Mouse (Mus musculus): Measurements from ENCODE around the gene Usp15. TPM values are rescaled to one million over a fixed set of nuclear protein-coding genes. Genes with fewer than 3 reads are reported as not detected.
A peak's percentile ranks its signal among the peaks of the same experiment; 100 is the strongest.

Usp15 gene
- polyA plus RNA-seq, 1 experiment from 2014 or later = 59.2 TPM

DNA sequence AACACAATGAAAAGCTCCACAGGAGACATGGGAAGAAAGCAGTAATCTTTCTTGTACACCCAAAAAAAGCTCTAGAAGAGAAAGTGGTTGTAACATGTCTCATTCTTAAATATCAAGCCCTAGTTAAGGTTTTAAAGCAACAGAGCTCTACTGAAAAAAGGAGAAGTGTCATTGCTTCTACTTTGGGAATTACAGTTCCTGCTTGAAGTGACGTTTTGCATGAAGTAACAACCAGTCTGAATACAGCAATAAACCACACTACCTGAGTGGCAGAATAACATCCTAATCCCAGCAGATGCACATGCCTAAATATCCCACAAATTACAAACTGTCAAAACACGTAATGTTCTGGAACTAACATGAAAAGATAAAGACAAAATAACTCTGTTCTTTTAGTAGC lies 50.4 kb downstream of the Usp15 start:
- Histone ChIP-seq H3K9ac (ENCODE audit: low read depth, low read length) (no peak overlapping the region), H3K4me1 (replicated peaks; ENCODE audit: insufficient read depth, low read length) (no peaks in the 10 kb centered on the region), H3K4me3 (replicated peaks; ENCODE audit: low read depth, low read length) (no peak overlapping the region), H3K4me2 (ENCODE audit: low read length) (no peak overlapping the region), H3K9me3 (replicated peaks; ENCODE audit: low read length) (no peaks in the 10 kb centered on the region), H3K27ac (no peak overlapping the region), H3K36me3 (ENCODE audit: insufficient read depth, low read length) (0 out of 2 replicates have a peak, but pooled peaks cover 11% of the 10 kb centered on the region), H3K27me3 (ENCODE audit: insufficient read depth, low read length) (no peaks in the 10 kb centered on the region)
- DNase-seq (ENCODE audit: low spot score) (no peak), ATAC-seq (replicated peaks; ENCODE audit: low FRiP score, low read depth) (no peak)
- 74% methylated on average over 2 of the region's 2 CpGs for WGBS
- TF ChIP-seq CTCF (IDR thresholded peaks at IDR 0.05; ENCODE audit: low read depth) = no peak

DNA sequence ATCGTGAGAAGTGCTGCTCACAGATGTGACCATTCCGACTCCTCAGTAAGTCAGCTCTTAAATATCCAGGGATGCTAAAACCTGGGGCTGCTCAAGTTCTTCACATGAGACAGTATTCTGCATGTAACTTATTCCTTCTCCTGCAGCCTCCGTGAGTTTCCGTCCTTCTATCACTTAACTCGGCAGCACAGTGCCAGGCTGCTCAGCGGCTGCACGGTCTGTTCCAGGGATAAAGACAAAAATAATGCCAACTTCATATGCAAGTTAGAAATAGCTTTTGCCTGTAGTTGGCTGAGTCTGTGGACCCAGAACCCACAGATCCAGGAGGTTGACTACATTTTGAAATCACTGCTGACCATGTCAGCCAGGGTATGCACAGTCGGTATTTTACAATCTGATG lies 52.5 kb downstream of the Usp15 start:
- Histone ChIP-seq H3K4me1 (replicated peaks; ENCODE audit: insufficient read depth, low read length) (no peaks in the 10 kb centered on the region), H3K4me3 (replicated peaks; ENCODE audit: low read depth, low read length) (no peak overlapping the region), H3K36me3 (ENCODE audit: insufficient read depth, low read length) (0 out of 2 replicates have a peak, but pooled peaks cover 11% of the 10 kb centered on the region), H3K9me3 (replicated peaks; ENCODE audit: low read length) (no peaks in the 10 kb centered on the region), H3K27me3 (ENCODE audit: insufficient read depth, low read length) (no peaks in the 10 kb centered on the region), H3K4me2 (ENCODE audit: low read length) (no peak overlapping the region), H3K9ac (ENCODE audit: low read depth, low read length) (no peak overlapping the region), H3K27ac (no peak overlapping the region)
- DNase-seq (ENCODE audit: low spot score) (no peak), ATAC-seq (replicated peaks; ENCODE audit: low FRiP score, low read depth) (no peak)
- WGBS = 88% methylated on average over 8 of the region's 8 CpGs
- TF ChIP-seq CTCF (IDR thresholded peaks at IDR 0.05; ENCODE audit: low read depth) = no peak

DNA sequence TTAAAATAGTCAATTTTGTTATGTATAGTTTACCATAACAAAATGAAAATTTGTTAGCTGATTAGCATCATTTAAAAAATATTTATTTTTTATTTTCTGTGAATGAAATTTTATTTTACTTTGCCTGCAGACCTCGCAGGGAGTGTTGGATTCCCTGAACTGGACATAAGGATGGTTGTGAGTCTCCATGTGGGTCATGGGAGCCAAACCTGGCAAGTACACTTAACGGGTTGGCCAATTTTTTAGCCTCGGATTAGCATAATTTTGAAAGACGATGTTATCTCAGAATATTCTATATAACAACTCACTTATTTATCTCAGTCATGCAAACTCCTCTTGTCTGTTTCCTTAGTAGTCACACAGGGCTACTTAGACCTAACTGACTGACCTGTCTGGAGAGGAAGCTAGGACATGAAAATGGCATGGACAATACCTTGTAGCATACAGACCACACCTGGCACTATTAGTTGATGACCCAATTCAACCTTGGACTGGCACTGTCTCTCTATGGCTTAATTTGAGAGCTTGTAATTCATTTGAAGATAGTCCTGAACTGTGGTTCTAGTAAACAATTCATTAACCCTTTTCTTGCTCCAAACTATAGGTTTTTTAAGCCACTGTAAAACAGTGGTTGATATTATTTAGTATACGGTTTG lies 54.3 kb downstream of the Usp15 start:
- no peaks in the 10 kb centered on the region for H3K9me3 ChIP-seq (replicated peaks; ENCODE audit: low read length)
- no peak overlapping the region for H3K4me2 ChIP-seq (ENCODE audit: low read length)
- ATAC-seq (replicated peaks; ENCODE audit: low FRiP score, low read depth) (no peak), DNase-seq (ENCODE audit: low spot score) (no peak)
- H3K4me1 ChIP-seq (replicated peaks; ENCODE audit: insufficient read depth, low read length) = no peaks in the 10 kb centered on the region
- H3K27ac ChIP-seq = no peak overlapping the region
- no peak overlapping the region for H3K4me3 ChIP-seq (replicated peaks; ENCODE audit: low read depth, low read length)
- H3K36me3 ChIP-seq (ENCODE audit: insufficient read depth, low read length) = 0 out of 2 replicates have a peak, but pooled peaks cover 11% of the 10 kb centered on the region
- no peaks in the 10 kb centered on the region for H3K27me3 ChIP-seq (ENCODE audit: insufficient read depth, low read length)
- TF ChIP-seq CTCF (IDR thresholded peaks at IDR 0.05; ENCODE audit: low read depth) = no peak
- no peak overlapping the region for H3K9ac ChIP-seq (ENCODE audit: low read depth, low read length)
- 94% methylated on average over 5 of the region's 5 CpGs for WGBS

DNA sequence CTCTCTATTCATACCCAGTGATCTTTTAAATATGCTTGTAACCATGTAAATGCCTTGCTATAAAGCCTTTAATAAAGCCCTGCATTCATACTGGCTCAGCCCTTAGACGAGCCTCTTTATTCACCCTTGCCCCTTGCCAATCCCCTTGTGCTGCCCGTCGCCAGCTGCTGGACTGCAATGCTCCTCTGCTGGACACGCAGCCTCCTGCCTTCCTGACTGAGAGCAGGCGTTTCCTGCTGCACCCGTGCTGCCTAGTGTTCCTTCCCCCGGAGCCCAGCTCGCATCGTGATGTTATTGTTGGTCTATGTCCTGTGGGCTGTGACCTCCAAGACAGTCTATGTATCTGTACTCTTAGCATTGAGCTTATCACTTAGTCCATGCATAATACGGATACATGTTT lies 61.0 kb downstream of the Usp15 start:
- WGBS = 60% methylated on average over 10 of the region's 10 CpGs
- ATAC-seq (replicated peaks; ENCODE audit: low FRiP score, low read depth) = no peak
- no peak overlapping the region for H3K4me3 ChIP-seq (replicated peaks; ENCODE audit: low read depth, low read length)

DNA sequence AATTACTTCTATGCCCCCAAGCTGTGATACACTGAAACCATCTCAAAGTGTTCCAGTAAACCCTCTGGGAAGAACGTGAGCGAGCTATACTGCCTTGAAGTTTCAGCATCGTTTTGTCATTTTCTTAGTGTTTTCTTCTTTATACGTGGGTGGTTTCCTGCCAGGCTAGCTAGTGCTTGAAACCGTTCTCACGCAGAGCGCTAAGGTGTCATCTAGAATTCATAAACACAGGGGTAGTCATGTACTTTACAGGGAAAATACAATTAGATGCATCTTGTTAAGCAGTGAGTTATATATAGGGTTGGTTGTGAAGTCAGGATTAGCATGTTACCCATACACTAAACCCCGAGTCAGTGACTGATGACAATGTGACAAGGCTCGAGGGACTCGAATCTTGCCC lies 65.3 kb downstream of the Usp15 start:
- Histone ChIP-seq H3K9me3 (replicated peaks; ENCODE audit: low read length) (no peaks in the 10 kb centered on the region), H3K27ac (no peak overlapping the region), H3K36me3 (ENCODE audit: insufficient read depth, low read length) (peaks cover 43% of the 10 kb centered on the region), H3K4me2 (ENCODE audit: low read length) (no peak overlapping the region), H3K27me3 (ENCODE audit: insufficient read depth, low read length) (no peaks in the 10 kb centered on the region), H3K9ac (ENCODE audit: low read depth, low read length) (no peak overlapping the region), H3K4me1 (replicated peaks; ENCODE audit: insufficient read depth, low read length) (no peaks in the 10 kb centered on the region), H3K4me3 (replicated peaks; ENCODE audit: low read depth, low read length) (no peak overlapping the region)
- no peak for ATAC-seq (replicated peaks; ENCODE audit: low FRiP score, low read depth)
- 87% methylated on average over 10 of the region's 10 CpGs for WGBS
- DNase-seq (ENCODE audit: low spot score) = no peak
- no peak for TF ChIP-seq CTCF (IDR thresholded peaks at IDR 0.05; ENCODE audit: low read depth)

More for the DNA sequence above, 61.0 kb downstream of the Usp15 start:
- H3K4me1 ChIP-seq (replicated peaks; ENCODE audit: insufficient read depth, low read length) = no peaks in the 10 kb centered on the region
- no peaks in the 10 kb centered on the region for H3K9me3 ChIP-seq (replicated peaks; ENCODE audit: low read length)
- no peak overlapping the region for H3K9ac ChIP-seq (ENCODE audit: low read depth, low read length)
- TF ChIP-seq CTCF (IDR thresholded peaks at IDR 0.05; ENCODE audit: low read depth) = no peak
- H3K36me3 ChIP-seq (ENCODE audit: insufficient read depth, low read length) = peaks cover 24% of the 10 kb centered on the region
- H3K27me3 ChIP-seq (ENCODE audit: insufficient read depth, low read length) = no peaks in the 10 kb centered on the region
- no peak overlapping the region for H3K27ac ChIP-seq
- H3K4me2 ChIP-seq (ENCODE audit: low read length) = no peak overlapping the region
- peak; percentile 23 for DNase-seq (ENCODE audit: low spot score)

DNA sequence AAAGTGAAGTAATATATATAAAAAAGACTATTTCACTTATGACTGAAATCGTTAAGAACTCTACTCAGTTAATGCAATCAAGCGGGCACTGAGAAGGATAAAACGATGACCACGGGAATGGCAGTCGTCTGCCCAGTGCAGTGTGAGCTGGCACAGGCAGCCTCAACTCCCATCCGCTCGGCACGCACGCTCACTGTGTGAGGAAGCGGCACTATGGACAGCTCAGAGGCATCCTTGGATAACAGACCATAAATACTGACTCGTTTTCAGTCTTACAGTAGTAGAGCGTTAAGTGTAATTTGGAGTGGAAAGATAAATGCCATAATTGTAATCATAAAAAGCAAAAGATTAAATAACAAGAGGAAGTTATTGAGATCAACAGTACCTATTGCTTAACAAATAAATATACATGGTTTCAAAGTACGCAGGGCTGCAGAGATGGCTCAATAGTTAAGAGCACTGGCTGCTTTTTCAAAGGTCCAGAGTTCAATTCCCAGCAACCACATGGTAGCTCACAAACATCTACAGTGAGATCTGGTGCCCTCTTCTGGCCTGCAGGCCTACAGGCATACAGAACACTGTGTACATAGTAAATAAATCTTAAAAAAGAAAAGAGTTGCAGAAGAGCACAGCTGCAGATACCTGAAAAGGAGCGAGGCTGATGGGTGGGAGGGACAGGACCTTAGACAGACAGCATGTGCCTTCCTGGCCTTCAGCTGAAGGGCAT lies 76.0 kb downstream of the Usp15 start:
- WGBS = 95% methylated on average over 14 of the region's 14 CpGs
- Histone ChIP-seq H3K4me2 (ENCODE audit: low read length) (no peak overlapping the region), H3K9ac (ENCODE audit: low read depth, low read length) (no peak overlapping the region), H3K4me1 (replicated peaks; ENCODE audit: insufficient read depth, low read length) (no peaks in the 10 kb centered on the region), H3K27me3 (ENCODE audit: insufficient read depth, low read length) (no peaks in the 10 kb centered on the region), H3K9me3 (replicated peaks; ENCODE audit: low read length) (no peaks in the 10 kb centered on the region), H3K4me3 (replicated peaks; ENCODE audit: low read depth, low read length) (no peak overlapping the region), H3K27ac (no peak overlapping the region), H3K36me3 (ENCODE audit: insufficient read depth, low read length) (peaks cover 66% of the 10 kb centered on the region)
- TF ChIP-seq CTCF (IDR thresholded peaks at IDR 0.05; ENCODE audit: low read depth) = peak; percentile 42; the same call in 1 of the 2 replicates
- ATAC-seq (replicated peaks; ENCODE audit: low FRiP score, low read depth) (no peak), DNase-seq (ENCODE audit: low spot score) (no peak)
